Mouse (Mus musculus) kidney, postnatal 0 days (tissue): ENCODE measurements at regions not wholly inside any gene's neighbourhood (a gene's known extent, or its start where the extent isn't known, plus 50 kb on each side); places are given as distances from the start of the nearest gene placed in this dataset.
A peak's percentile ranks its signal among the peaks of the same experiment; 100 is the strongest.

Source experiments
- ATAC-seq: fragments of 200-750 bp; cut with Nextera tagmentation; replicated peaks from 2 replicates; pipeline ENCODE4 v1.8.0; 2017; ENCODE audit warnings: low read depth, moderate number of reproducible peaks, moderate TSS enrichment, moderate library complexity; ENCODE audit not compliant: low FRiP score
- DNase-seq: peaks from one replicate; pipeline ENCODE4 v3.0.0-alpha.2; 2016; ENCODE audit warnings: low spot score
- H3K27ac ChIP-seq: fragments of 300-500 bp; sonication (generic); 2 replicates; pipeline ENCODE4 v1.5.1; 2014; ENCODE audit warnings: mild to moderate bottlenecking
- H3K27me3 ChIP-seq: fragments of 300-500 bp; sonication (generic); 2 replicates; pipeline ENCODE4 v1.6.1; 2014; ENCODE audit warnings: low read length, mixed read lengths; ENCODE audit not compliant: insufficient read depth
- H3K36me3 ChIP-seq: fragments of 300-500 bp; sonication (generic); 2 replicates; pipeline ENCODE4 v1.6.1; 2014; ENCODE audit warnings: low read length, mixed read lengths; ENCODE audit not compliant: insufficient read depth
- H3K4me1 ChIP-seq: fragments of 300-500 bp; sonication (generic); replicated peaks from 2 replicates; pipeline ENCODE4 v1.6.1; 2014; ENCODE audit warnings: antibody characterized with exemption, low read length, mixed read lengths; ENCODE audit not compliant: insufficient read depth
- H3K4me2 ChIP-seq: fragments of 300-500 bp; sonication (generic); 2 replicates; pipeline ENCODE4 v1.6.1; 2014; ENCODE audit warnings: mild to moderate bottlenecking, low read length, moderate library complexity, mixed read lengths
- H3K4me3 ChIP-seq: fragments of 300-500 bp; sonication (generic); replicated peaks from 2 replicates; pipeline ENCODE4 v1.5.1; 2014; ENCODE audit warnings: low read depth, low read length
- H3K9ac ChIP-seq: fragments of 300-500 bp; sonication (generic); 2 replicates; pipeline ENCODE4 v1.6.1; 2014; ENCODE audit warnings: low read depth, low read length
- H3K9me3 ChIP-seq: fragments of 300-500 bp; sonication (generic); replicated peaks from 2 replicates; pipeline ENCODE4 v1.6.1; 2016; ENCODE audit warnings: low read length, inconsistent platforms, mixed read lengths
- CTCF ChIP-seq: IDR thresholded peaks from 2 replicates; pipeline ENCODE4 v1.5.1; 2016; ENCODE audit warnings: antibody characterized with exemption, low read depth, mild to moderate bottlenecking, moderate library complexity
- WGBS: fragments of 180-500 bp; shearing (Covaris S2); extraction: QIAGEN DNeasy Blood & Tissue Kit; methylation state at CpG from one replicate; pipeline ENCODE4 v1.1.7; 2014; 5-methylcytosine and 5-hydroxymethylcytosine counted together

DNA sequence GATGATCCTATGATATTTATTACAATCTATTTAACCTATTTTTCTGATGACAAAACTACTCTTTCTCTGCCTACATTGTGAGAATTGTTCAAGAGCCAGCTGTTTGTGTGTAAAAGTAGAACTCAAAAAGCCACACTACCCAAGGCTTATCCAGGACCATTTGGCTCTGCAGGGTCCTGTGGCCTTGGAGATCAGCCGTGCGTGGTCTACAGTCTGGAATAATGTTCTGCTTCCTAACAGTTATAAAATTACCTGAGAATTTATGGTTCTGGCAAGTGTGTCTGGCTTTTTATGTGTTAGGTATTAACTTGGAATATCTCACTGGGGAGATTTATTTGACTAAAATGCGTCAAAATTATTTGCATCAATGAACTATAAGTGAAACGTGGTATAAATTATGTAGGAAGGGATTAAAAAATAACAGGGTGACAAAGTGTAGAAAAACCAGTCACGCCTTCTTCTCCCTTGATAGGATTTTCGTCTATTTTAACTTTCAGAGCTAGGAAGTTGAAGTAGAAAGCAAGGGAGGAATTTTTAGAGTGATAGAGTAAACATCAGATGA lies 1789.0 kb upstream of the Gm7489 start:
- 12% methylated on average over 6 of the region's 6 CpGs for WGBS
- Histone ChIP-seq H3K9me3 (no peaks in the 10 kb centered on the region), H3K36me3 (no peaks in the 10 kb centered on the region), H3K4me1 (no peaks in the 10 kb centered on the region), H3K9ac (no peak overlapping the region), H3K27ac (no peak overlapping the region), H3K27me3 (no peaks in the 10 kb centered on the region), H3K4me3 (no peak overlapping the region), H3K4me2 (no peak overlapping the region)
- DNase-seq = peak; percentile 51
- no peak for ATAC-seq
- TF ChIP-seq CTCF = no peak

GRCm38 (mm10) chr15:52108761-52109160 lies 1775.9 kb upstream of the Gm7489 start:
- Histone ChIP-seq H3K9me3 (no peaks in the 10 kb centered on the region), H3K27ac (no peak overlapping the region), H3K4me1 (no peaks in the 10 kb centered on the region), H3K36me3 (no peaks in the 10 kb centered on the region), H3K27me3 (no peaks in the 10 kb centered on the region), H3K4me3 (no peak overlapping the region), H3K9ac (no peak overlapping the region), H3K4me2 (no peak overlapping the region)
- TF ChIP-seq CTCF = no peak
- WGBS = 60% methylated on average over 2 of the region's 2 CpGs
- DNase-seq (no peak), ATAC-seq (no peak)

- Histone ChIP-seq H3K36me3 (no peaks in the 10 kb centered on the region), H3K9ac (no peak overlapping the region), H3K4me3 (no peak overlapping the region), H3K27ac (no peak overlapping the region), H3K4me2 (no peak overlapping the region), H3K9me3 (no peaks in the 10 kb centered on the region), H3K27me3 (no peaks in the 10 kb centered on the region), H3K4me1 (no peaks in the 10 kb centered on the region)
- TF ChIP-seq CTCF = no peak
- ATAC-seq = no peak
- 79% methylated on average over 2 of the region's 2 CpGs for WGBS
- DNase-seq = no peak
These were observed 1770.2 kb upstream of the Gm7489 start for GRCm38 (mm10) chr15:52114368-52115036.

DNA sequence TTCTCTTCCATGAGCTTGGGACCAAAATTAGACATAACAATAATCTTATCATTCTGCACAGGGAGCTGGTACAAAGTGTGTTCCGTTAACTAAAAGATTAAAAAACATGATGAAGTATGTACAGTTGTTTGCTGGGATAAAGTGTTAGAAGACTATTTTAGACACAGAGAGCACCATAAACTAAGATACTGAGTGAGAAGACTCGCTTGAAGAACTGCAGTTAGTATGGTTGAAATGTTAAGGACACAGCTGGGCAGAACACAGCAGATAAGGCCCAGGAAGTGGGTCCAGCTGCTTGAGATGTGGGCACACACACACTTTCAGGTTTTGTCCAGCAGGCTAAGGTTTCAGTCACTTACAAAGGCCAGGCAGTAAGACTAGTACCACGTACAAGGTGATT lies 1748.0 kb upstream of the Gm7489 start:
- H3K4me3 ChIP-seq = no peak overlapping the region
- no peak overlapping the region for H3K4me2 ChIP-seq
- no peaks in the 10 kb centered on the region for H3K27me3 ChIP-seq
- H3K4me1 ChIP-seq = no peaks in the 10 kb centered on the region
- no peaks in the 10 kb centered on the region for H3K9me3 ChIP-seq
- ATAC-seq (no peak), DNase-seq (no peak)
- no peaks in the 10 kb centered on the region for H3K36me3 ChIP-seq
- TF ChIP-seq CTCF = no peak
- WGBS = 75% methylated on average over 3 of the region's 3 CpGs
- no peak overlapping the region for H3K9ac ChIP-seq
- H3K27ac ChIP-seq = no peak overlapping the region

- Histone ChIP-seq H3K27me3 (no peaks in the 10 kb centered on the region), H3K4me2 (no peak overlapping the region), H3K4me3 (no peak overlapping the region), H3K4me1 (no peaks in the 10 kb centered on the region), H3K9ac (no peak overlapping the region), H3K36me3 (no peaks in the 10 kb centered on the region), H3K27ac (no peak overlapping the region), H3K9me3 (no peaks in the 10 kb centered on the region)
- no peak for ATAC-seq
- peak; percentile 82 for TF ChIP-seq CTCF
- WGBS = 23% methylated on average over 5 of the region's 5 CpGs
- DNase-seq = peak; percentile 69
These were observed 1731.3 kb upstream of the Gm7489 start for GRCm38 (mm10) chr15:52153421-52153820.

DNA sequence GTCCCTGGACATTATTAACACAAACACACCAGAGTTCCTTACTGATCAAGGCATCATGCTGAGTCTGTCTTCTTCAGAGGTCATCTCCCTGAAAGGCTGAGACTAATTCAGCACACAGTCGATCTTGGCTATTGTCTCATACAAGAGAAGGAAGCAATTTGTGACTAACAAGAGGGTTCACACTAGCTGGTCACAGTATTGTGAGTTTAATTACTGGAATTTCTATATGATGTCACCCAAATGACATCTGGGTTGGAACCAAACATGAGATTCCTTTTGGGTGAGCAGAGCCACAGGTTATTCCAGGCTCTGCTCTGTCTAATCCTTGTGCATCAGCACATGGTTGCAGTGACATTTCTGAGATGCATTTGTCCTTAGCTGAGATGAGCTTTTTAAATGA lies 1728.9 kb upstream of the Gm7489 start:
- WGBS = 51% methylated on average over 1 of the region's 1 CpGs
- DNase-seq (no peak), ATAC-seq (no peak)
- no peak overlapping the region for H3K9ac ChIP-seq
- H3K36me3 ChIP-seq = no peaks in the 10 kb centered on the region
- TF ChIP-seq CTCF = no peak
- no peaks in the 10 kb centered on the region for H3K27me3 ChIP-seq
- no peaks in the 10 kb centered on the region for H3K4me1 ChIP-seq
- H3K4me3 ChIP-seq = no peak overlapping the region
- H3K4me2 ChIP-seq = no peak overlapping the region
- H3K9me3 ChIP-seq = no peaks in the 10 kb centered on the region
- no peak overlapping the region for H3K27ac ChIP-seq

GRCm38 (mm10) chr15:52156779-52157178 lies 1727.9 kb upstream of the Gm7489 start:
- 29% methylated on average over 4 of the region's 4 CpGs for WGBS
- no peaks in the 10 kb centered on the region for H3K36me3 ChIP-seq

More at GRCm38 (mm10) chr15:52156779-52157178, 1727.9 kb upstream of the Gm7489 start:
- Histone ChIP-seq H3K9ac (no peak overlapping the region), H3K4me1 (no peaks in the 10 kb centered on the region), H3K4me3 (no peak overlapping the region), H3K27me3 (no peaks in the 10 kb centered on the region), H3K27ac (no peak overlapping the region), H3K4me2 (no peak overlapping the region), H3K9me3 (no peaks in the 10 kb centered on the region)
- no peak for TF ChIP-seq CTCF
- DNase-seq = no peak
- ATAC-seq = no peak
